Mouse (Mus musculus) left cerebral cortex, adult 2 months (tissue): Measurements from ENCODE around the gene Notch3. TPM values are rescaled to one million over a fixed set of nuclear protein-coding genes. Genes with fewer than 3 reads are reported as not detected.
"Not testable (repeated sequence)": the region's sequence is repeated elsewhere in the genome, so short reads cannot be mapped to it uniquely, and the experiment has no call there.

Experiments used
- DNase-seq, 2 experiments: peaks; one replicate each; pipeline ENCODE4 v3.0.0; 2021 to 2022; ENCODE audit warnings: low spot score in 2 of 2, mixed read lengths in 1 of 2; ENCODE audit errors: extremely low spot score in 1 of 2
- H3K27ac ChIP-seq: fragments of 200-600 bp; 2 replicates; pipeline ENCODE4 v1.8.1; 2022
- H3K4me3 ChIP-seq: fragments of 200-600 bp; 2 replicates; pipeline ENCODE4 v1.8.1; 2022
- CTCF ChIP-seq: fragments of 200-600 bp; IDR thresholded peaks from 2 replicates; pipeline ENCODE4 v1.8.1; 2022; ENCODE audit warnings: antibody characterized with exemption, mild to moderate bottlenecking, moderate library complexity
- intact Hi-C: fragments of 180-260 bp; cut with DNase I; formaldehyde crosslinking; loops from one replicate; pipeline ENCODE4 v1.15.1; 2025
- total RNA-seq, 2 experiments: library from RNA; stranded (reverse); gene quantifications; 2 replicates each; pipeline ENCODE4 v1.2.3; 2021

The Notch3 gene
- total RNA-seq, 2 experiments from 2014 or later: 7.1 to 7.8 TPM

DNA sequence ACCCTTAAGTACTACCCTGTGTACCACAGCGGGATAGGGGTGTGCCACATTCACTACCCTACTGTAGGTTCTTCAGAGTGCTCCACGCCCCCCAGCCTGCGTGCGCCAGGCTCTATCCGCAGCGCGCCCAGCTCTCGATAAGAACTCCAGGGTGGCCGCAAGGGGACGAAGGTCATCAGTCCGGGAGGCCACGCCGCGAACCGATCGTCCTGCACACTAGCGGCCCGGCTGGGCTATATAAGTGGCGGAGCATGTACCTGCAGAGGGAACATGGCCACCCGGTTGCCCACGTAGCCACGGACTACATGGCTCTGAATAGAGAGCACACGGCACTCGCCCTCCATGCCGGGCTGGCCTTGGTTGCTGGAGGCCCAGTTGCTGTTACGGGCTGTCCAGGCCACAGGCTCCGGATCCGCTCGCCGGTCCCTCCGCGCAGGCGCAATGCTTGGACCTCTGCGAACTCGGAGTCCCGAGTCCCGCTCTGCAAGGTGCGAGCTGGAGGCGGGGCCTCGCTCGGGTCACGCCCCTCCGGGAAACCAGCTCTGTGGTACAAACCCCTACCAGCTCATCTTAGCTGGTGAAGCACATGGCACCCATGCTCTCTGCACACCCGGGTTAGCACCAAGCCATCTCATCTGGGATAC lies 66.6 kb downstream of the Notch3 start:
- peak in 1 of 2 experiments; percentile 54 for DNase-seq

DNA sequence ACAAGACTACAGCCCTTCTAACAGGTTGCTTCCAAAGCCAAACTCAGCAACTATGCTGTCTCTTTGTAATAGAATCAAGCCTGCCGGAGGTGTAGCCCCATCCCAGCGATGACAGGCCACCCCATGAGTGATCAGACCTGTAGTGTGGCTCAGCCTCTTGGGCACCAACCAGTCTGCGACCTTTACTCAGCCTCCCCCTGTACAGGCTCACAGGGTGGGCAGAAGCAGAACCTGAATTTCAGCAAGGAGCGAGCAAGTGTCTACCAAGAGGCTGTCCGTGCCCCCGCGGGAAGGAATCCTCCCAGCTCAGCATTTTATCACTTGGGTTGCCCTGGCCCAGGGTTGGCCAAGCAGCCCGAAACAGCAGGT lies 67.1 kb downstream of the Notch3 start:
- DNase-seq: no peak
- Histone ChIP-seq H3K27ac (no peak overlapping the region), H3K4me3 (peak overlapping the region; percentile 52)
- no peak for TF ChIP-seq CTCF
- intact Hi-C loops: no loop called here

More for the DNA sequence above, 66.6 kb downstream of the Notch3 start:
- intact Hi-C loops: no loop called here
- no peak for TF ChIP-seq CTCF
- no peak overlapping the region for H3K27ac ChIP-seq
- peak overlapping the region; percentile 52 for H3K4me3 ChIP-seq

DNA sequence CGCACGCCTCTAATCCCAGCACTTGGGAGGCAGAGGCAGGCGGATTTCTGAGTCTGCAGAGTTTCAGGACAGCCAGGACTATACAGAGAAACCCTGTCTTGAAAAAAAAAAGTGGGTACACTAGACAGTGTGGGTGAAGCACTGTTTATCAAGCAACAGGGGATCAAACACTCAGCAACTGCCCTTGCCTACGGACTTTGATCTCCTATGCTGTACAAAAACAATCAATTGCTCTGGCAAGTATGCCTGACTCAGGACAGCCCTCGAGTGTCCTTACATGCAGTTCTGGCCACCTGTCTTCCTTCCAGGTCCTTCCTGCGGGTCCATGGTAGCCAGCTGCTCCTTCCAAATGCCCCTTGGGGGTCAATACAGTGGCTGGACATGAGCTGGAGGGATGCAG lies 67.7 kb downstream of the Notch3 start:
- H3K27ac ChIP-seq, intact Hi-C loops, H3K4me3 ChIP-seq: not testable (repeated sequence)

DNA sequence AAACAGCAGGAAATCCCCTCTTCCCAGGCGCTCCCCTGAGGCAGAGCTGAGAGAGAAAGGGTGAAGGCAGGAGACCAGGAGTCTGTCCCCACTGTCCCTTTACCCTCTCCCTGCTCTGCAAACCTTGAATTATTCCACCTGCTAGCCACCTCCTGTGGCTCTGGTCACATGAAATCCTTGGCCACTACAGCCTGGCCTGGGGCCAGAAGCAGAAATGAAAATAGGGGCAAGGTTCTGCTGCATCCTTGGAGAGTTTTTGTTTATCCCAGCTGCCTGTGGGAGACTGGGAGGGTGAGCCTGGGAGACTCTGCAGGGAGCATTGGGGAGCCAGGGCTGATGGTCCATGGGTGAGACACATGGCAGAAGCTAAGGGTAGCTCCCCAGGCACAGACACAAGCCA lies 69.0 kb downstream of the Notch3 start:
- no peak overlapping the region for H3K27ac ChIP-seq
- intact Hi-C loops: no loop called here
- no peak for DNase-seq
- no peak overlapping the region for H3K4me3 ChIP-seq
- no peak for TF ChIP-seq CTCF

More for the DNA sequence above, 67.7 kb downstream of the Notch3 start:
- DNase-seq: not testable (repeated sequence)

DNA sequence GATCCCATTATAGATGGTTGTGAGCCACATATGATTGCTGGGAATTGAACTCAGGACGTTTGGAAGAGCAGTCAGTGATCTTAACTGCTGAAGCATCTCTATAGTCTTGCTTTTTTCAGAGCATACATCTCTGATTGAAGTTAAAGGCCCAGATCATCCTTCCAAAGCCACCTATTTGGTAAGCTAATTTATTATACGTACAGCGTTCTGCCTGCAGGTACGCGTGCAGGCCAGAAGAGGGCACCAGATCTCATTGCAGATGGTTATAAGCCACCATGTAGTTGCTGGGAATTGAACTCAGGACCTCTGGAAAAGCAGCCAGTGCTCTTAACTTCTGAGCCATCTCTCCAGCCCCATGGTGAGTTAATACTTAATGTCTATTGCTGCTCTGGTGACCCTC lies 73.8 kb downstream of the Notch3 start:
- peak; percentile 34 for TF ChIP-seq CTCF
- no peak for DNase-seq
- no peak overlapping the region for H3K4me3 ChIP-seq
- intact Hi-C loops: no loop called here
- H3K27ac ChIP-seq: no peak overlapping the region

DNA sequence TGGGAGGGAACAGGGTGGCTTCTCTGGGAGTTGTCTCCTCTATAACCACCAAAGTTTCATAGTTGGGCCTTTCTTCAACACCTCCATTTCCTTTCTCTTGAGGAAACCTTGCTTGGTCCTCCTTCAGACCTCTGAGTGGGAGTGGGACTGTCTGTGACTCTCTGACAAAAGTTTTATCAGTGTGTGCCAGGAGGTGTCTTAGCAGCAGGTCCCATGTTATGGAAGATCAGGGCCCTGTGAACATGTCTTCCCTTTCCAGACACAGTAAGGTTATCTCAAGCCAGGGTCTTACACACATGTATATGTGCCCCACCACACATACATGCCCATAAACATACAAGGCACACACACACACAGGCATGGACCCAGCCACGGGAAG lies 74.4 kb downstream of the Notch3 start:
- H3K4me3 ChIP-seq: no peak overlapping the region
- DNase-seq: no peak
- H3K27ac ChIP-seq: no peak overlapping the region
- no peak for TF ChIP-seq CTCF
- intact Hi-C loops: no loop called here

DNA sequence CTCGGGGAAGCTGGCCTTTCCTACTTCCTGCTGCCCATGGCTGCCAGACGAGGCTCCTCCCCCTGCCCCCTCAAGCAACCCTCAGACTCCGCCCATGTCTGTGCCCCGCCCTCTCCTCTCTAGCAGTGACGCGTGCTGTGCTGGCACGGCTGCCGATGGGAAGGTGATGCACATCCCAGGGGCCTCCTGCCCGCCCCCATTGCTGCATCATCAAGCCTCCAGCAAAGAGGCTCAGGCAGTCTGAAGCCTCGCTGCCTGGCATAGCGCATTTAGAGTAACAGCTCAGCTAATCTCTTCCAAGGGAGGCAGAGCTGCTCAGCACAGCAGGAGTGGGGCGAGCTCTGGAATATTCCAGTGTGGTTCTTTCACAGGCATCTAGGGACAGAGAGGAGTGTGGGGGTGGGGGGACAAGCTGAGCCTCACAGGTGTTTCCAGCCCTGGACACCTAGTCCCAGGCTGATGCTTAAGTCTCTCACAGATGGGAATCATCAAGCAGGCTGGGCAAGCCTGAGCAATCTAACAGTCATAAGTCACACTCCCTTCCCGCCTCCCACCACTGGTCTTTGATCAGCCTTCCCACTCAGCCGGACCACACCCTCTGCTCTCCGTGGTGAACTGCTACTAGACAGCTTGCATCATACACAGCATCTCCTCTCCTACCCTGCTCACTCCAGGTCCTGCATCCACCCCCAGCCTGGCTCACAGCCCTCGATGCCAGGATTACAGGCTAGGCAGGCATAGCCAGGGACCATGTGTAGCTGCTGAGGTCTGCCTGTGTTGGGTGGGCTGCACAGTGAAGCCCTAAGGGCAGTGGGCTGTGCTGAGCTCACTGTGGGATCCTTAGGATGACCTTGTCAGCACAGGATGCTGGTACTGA lies 75.0 kb downstream of the Notch3 start:
- Histone ChIP-seq H3K4me3 (peak overlapping the region; percentile 27; the same call in 1 of the 2 replicates), H3K27ac (peak overlapping the region; percentile 67)
- peak; percentile 79 to 82 for DNase-seq
- intact Hi-C loops: not testable (repeated sequence)

DNA sequence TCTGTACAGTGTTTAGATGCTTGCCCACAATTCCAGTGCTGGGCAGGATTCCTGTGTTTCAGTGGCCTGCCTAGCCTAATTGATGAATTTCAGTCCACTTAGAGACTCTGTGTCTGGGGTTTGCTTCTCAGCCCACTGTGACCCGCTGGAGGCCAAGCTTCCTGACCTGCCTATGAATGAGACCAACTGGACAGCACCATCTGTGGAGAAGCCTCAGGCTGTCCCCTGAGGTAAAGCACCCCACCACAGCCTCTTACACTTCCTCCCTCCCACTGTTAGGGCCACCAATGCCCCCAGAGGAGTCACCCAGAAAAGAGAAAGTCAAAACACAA lies 75.7 kb downstream of the Notch3 start:
- H3K4me3 ChIP-seq: peak overlapping the region; percentile 27; the same call in 1 of the 2 replicates
- no peak for TF ChIP-seq CTCF
- peak overlapping the region; percentile 67 for H3K27ac ChIP-seq
- no peak for DNase-seq
- intact Hi-C loops: no loop called here

DNA sequence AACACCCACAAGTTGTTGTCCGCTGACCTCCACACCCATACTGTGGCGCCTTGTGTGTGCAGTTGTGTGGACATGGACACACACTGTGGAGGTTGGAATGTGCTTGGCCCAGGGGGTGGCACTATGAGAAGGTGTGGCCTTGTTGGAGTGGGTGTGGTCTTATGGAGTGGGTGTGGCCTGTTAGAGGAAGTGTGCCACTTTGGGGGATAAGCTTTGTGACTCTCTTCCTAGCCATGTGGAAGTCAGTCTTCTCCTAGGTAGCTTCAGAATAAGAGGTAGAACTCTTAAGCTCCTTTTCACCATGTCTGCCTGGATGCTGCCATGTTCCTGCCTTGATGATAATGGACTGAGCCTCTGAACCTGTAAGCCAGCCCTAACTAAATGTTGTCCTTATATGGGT lies 79.6 kb downstream of the Notch3 start:
- Histone ChIP-seq H3K27ac (no peak overlapping the region), H3K4me3 (no peak overlapping the region)
- TF ChIP-seq CTCF: no peak
- DNase-seq: no peak
- intact Hi-C loops: no loop called here

DNA sequence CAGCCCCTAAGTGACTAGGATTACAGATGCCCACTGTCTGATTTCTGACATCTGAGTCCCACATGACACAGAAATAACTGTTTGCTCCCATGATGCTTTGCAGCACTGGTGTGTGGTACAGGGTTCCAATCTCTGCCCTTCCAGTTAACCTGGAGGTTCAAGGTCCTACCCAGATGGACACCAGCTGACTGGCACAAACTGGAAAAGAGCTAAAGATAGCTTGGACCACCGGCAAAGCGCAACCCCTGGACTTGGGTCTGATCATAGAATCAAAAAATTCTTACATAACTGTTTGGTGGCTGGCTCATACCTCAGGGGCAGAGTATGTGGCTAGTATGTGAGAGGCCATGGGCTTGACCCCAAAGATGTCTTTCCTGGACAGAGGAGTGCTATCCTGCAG lies 83.3 kb downstream of the Notch3 start:
- H3K4me3 ChIP-seq: no peak overlapping the region
- no peak for DNase-seq
- intact Hi-C loops: no loop called here
- TF ChIP-seq CTCF: no peak
- no peak overlapping the region for H3K27ac ChIP-seq

DNA sequence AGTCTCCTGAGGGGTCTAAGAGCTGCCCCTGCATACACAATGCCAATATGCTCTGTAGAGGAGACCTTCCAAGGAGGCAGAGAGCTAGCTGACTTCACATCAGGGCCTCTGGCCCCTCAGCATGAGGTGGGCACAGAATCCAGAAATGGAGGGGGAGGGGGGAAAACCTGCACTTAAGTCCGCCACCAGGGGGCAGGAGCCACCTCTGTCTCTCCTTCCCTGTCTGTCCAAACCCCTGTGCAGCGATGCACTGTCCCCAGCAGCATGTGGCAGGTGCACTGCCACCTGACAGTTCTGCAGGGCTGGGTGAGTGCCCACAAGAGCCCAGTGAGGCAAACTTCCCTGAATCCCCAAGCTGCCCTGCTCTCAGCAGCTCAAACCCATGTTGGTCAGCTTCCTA lies 91.5 kb downstream of the Notch3 start:
- DNase-seq: peak; percentile 46 to 55
- intact Hi-C loops: loop anchor here (2.0 kb wide), 1 partner anchor 134 kb away; no protein-coding TSS in a partner anchor
- Histone ChIP-seq H3K27ac (no peak overlapping the region), H3K4me3 (no peak overlapping the region)
- TF ChIP-seq CTCF: peak; percentile 71

DNA sequence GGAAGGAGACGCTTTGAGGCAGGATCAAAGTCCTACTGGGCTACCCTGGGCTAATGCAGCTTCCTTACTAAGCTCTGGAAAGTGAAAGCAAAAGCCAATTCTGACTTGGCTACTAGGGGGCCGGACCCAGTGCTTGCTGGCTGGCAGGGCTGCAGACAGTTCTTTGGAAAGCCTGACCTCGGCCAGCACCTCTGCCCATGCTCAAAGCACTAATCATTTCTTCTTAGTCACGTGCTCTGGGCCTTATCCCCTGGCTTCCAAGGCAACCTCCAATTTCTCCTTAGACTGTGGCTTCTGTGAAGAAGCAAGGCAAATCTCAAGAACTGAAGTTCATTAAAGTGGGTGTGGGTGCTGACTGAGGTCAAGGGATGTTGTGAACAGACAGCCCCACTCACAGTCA lies 92.0 kb downstream of the Notch3 start:
- H3K4me3 ChIP-seq: no peak overlapping the region
- intact Hi-C loops: loop anchor here (2.0 to 5.0 kb wide), 2 partner anchors 134 to 387 kb away; no protein-coding TSS in a partner anchor
- no peak for DNase-seq
- no peak overlapping the region for H3K27ac ChIP-seq
- TF ChIP-seq CTCF: no peak
